Mouse (Mus musculus) MN1 (cell line): ENCODE results near the gene Cul7.

Experiments
- DNase-seq: peaks from one replicate; pipeline ENCODE4 v3.0.0-alpha.2; 2016; ENCODE audit warnings: low spot score

Gene Cul7

DNA sequence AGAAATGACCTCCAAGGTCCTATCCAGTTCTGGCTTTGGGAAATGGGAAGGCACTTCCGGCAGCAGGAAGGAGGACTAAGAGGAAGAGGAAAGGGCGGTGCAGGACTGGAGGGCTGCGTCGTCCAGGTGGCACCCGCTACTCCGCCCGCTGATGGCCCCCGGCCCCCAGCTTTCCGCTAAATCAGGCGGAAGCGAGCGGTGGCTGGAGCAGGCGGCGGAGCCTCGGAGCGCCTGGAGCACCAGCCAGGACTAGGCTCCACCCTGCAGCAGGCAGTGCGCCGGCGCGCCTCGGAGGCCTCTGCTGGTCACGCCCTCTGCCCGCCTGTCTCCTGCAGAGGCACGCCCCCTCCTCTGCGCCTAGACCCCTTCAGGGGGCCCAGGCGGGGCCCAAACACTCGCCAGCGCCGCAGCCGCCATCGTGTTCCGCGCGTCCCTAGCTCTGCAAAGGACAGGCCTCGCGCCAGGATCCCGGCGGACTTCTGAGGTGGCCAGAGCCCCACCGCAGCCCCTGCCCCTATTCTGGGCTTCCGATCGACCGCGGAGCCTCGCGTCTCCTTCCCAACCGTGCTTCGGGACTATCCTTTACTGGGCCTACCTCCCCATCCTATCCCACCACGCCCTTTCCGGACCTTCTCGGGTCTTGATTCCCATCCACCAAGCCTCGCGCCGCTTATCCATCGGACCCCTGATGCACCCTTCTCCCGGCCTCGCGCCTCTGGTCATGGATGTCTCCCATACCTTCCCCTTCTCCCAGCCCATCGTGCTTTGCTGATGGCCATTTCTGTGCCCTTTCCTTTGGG is at the start of gene Cul7:
Gene Cul7, plus strand, starts transcription at position 106 of the 800 bp plus-strand sequence.
- peak; percentile 95 for DNase-seq

DNA sequence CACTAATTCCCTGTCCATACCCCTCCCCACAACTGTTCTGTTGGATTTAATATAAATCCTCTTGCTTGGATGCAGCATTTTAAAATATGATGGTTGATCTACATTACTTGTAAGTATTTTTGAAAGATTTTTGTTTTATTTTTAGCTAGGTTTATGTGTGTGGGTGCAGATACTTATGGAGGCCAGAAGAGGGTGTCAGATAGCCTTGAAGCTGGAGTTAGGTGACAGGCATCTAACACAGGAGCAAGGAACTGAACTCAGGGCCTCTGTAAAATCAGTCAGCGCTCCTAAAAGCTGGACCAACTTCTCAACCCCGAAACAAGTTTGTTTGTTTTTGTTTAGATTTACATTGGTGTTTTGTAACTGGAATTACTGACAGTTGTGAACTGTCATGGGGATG is 49.6 kb upstream of the Cul7 start:
- no peak for DNase-seq

DNA sequence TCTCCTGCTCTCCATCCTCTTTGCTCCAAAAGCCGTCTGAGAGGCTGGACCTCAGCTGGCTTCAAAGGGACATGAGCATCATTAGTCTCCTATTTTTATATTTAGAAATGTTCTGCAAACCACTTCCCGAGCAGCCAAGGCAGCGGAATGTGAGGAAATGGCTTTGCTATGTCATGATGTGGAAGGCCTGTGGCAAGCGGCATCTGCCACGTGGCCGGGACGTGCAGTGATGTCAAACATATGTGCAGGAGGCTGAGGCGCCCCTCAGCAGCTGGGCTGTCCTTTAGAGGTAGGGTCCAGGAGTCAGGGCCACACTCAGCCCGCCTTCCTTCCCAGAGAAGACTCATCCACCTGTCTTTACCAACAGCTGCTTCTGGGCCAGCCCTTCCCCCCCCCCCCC is 47.9 kb upstream of the Cul7 start:
- DNase-seq: no peak

DNA sequence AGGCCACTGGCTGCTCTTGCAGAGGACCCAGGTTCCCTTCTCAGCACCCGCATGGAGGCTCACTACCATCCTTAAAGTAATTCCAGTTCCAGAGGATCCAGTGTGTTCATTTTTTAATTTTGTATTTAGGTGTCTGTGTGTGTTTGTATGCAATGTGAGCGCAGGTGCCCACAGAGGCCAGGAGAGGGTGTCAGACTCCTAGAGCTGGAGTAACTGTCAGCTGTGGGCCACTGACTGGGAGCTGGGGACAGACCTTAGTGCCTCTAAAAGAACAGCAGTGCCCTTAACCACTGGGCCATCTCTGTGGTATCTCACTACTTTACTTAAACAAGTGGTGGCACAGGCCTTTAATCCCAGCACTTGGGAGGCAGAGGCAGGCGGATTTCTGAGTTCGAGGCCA is 46.9 kb upstream of the Cul7 start:
- DNase-seq: no peak

DNA sequence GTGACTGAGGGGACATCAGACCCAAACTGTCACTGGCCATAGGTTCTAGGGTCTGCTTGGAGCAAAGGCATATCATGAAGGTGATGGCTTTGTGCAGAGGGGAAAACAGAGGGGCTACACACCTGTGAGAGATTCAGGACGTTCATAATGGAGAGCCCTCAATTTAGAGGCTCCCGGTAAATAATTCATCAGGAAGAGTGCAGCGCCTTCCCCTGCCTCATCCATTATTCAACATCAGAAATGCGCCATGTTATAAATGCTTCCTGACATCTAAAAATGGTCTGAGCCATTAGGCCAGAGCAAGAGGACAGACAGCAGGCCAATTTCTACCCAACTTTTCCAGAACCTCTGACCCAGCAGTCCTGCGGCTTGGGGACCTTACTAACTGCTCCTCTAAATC is 45.0 kb upstream of the Cul7 start:
- DNase-seq: no peak

DNA sequence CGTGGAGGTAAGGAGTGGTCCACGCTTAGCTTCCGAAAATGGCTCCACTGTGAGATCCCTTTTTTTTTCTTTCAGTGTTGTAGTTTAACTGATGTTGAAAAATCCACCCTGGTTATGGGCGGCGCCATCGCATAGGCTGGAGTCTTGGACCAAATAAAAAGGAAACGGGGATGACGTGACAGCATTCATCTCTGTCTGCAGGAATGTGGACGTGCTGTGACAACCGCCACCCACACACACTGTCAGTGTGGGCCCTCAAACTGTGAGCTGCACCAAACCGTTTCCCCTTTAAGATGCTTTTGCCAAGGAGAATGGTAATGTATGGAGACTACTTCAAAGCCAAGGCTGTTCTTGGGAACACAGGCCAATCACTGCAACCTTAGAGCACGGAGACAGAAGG is 44.1 kb upstream of the Cul7 start:
- DNase-seq: no peak

DNA sequence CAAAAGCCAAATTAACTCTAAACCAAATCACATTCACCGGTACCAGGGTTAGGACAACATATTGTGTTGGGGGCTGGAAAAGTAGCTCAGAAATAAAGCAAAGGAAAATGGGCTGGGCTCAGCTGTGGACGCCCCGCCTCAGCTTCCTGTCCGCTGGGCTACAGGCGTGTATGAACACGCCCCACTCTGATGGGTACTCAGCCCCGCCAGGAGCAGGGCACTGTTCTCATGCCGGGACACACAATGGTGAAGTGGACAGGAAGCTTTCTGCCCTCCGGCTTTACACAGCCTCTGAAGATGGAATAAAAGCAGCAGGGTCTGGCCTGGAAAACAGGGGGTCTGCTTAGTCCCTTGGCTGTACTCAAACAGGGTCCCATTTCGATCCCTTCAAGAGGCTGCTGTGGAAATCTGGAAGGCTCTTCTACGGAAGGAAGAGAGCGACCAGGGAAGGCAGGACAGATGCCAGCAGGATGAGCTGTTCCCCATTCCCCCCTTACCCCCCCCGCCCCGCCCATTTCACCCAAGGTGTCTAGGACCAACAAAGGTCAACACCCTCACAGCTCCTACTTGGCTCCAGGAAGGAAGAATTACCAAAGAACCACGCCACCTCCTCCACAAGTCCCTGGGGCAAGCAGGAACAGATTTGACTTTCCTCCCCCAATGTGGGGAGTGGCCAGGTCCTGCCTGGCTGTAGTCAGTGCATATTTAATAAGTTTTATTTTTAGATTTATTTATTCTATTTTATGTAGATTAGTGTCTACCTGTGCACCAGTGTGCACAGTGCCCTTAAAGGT is 40.2 kb upstream of the Cul7 start:
- no peak for DNase-seq

DNA sequence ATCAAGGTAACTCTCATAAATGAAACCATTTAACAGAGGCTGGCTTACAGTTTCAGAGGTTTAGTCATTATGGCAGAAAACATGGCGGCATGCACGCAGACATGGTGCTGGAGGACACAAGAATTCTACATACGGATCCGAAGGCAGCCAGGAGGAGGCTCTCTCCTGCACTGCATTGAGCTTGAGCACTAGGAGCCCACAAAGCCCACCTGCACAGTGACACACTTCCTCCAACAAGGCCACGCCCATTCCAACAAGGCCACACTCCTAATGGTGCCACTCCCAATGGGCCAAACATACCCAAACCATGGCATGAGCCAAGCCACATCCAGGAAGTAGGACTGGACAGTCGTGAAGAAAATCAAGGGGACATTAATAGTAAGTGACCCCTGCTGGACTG is 38.8 kb upstream of the Cul7 start:
- DNase-seq: no peak

DNA sequence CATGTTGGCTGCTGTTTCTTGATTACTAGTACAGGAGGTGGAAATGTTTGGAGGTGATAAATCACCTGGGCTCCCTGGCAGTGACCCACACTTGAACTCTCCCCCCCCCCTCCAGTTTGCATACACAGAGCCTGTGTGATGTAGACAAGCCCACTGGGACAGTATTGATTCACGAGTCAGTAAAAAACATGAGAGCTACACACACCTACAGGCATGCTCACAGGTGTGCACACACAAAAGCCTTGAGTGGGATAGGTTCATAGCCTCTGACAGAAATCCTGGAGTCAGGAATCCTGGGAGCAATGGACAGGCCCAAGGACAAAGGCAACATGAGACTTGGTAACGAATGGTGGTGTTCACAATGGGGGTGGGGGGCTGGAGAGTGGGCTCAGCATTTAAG is 37.9 kb upstream of the Cul7 start:
- DNase-seq: no peak

DNA sequence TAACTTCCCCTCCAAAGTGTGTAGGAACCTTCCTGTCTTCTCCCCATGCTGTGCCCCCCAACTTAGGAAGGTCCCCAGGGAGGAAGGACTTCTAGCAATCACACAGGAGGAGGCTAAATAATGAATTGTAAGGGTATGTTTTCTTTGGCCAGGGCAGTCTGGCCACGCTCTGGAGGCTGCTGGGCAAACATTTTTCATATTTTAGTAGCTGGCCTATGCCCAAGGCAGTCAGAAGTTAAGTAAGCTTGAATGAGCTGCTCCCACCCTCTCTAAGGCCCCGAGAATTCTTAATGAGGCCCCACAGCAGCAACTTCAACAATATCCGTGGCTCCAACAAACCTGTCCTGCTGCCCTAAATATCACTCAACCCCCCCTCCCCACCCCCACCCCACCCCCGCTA is 37.3 kb upstream of the Cul7 start:
- no peak for DNase-seq

DNA sequence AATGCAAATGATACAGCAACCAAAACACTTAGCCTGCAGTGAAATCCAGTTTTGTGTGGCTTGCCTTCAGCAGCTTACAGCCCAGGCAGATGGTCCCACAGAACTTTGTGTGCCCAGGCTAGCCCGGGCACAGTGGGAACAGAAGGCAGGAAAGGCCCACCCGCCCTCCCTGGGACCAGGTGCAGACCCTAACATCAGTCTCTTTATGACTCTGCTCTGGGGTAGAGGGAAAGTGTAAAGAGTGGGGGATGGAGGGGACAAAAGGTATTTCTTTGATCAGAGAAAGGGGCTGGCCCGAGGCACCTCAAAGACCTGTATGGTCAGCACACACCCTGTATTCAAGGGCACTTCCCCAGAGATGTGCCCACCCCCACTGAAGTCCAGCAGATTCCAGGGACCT is 36.9 kb upstream of the Cul7 start:
- DNase-seq: no peak

DNA sequence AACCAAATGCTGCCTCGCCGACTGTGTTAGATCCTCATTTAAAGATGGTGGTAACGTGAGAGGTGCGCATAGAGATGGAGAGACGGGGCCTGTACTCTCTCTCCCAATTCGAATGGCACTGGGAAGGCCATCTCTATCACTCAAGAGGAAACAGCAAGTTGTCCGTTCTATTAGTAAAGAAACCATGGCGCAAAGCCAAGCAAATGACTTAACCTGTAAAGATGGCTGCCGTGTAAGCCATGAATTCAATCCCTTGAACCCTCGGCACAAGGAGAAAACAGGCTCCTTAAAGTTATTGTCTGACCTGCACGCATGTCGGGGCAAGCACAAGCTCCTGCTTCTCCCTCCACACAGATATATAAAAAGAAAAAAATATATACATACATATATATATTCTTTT is 32.3 kb upstream of the Cul7 start:
- no peak for DNase-seq

DNA sequence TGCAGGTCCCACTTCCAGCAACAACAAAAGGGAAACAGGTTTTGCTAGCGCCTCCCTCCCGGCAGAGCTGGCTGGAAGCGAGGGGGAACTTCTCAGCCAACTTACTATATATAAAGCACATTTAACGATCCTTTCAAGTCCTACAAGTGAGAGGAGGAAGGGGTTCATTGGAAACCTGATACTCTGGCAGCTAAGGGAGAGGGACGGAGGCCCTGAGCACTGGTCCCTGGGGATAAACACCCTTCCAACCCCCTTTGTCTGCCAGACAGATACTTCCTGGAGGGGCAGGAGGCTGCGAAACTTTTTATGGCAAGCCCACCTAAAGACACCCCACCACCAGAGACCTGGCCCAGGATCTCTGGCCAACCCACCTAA is 31.8 kb upstream of the Cul7 start:
- DNase-seq: no peak

DNA sequence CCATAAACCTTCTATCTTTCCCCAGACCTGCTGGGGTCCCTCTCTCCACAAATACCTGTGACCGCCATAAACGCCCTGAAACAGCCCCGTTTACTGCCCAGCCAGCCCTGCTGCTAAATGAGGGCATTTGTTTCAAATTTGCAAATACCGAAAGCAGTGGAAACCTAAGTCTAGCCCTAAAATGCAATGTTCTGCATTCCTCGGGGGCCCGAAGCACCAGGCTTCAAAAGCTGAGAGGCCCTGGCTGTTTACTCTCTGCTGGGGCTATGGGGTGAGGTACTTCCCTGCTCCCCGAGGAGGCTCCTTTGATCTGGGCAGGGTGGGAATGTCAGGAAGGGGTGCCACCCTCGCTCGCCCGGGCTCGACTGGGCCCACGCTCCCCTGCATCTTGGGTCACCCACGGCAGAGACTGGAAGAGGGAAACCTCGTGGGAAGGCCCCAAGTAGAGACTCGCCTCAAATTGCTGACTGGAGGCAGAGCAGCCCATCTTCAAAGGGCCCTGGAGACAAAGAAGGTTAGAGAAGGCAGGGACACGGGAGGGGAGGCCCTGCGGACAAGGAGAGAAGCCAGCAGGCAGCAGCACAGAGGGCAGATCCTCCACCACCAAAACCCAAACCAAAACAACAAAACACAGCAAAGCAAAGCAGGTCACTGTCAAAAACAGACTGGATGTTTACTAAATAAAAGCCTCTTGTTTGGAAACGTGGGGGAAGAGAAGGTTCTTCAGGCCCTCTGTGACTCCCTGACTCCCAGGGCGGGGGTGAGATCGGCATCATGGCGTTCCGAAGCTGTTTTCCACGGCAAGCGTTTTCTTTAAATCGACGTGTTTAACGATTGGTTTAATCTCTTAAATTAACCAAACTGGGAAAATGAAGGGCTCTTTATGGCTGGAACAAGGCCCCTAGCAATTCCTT is 31.1 kb upstream of the Cul7 start:
- no peak for DNase-seq

DNA sequence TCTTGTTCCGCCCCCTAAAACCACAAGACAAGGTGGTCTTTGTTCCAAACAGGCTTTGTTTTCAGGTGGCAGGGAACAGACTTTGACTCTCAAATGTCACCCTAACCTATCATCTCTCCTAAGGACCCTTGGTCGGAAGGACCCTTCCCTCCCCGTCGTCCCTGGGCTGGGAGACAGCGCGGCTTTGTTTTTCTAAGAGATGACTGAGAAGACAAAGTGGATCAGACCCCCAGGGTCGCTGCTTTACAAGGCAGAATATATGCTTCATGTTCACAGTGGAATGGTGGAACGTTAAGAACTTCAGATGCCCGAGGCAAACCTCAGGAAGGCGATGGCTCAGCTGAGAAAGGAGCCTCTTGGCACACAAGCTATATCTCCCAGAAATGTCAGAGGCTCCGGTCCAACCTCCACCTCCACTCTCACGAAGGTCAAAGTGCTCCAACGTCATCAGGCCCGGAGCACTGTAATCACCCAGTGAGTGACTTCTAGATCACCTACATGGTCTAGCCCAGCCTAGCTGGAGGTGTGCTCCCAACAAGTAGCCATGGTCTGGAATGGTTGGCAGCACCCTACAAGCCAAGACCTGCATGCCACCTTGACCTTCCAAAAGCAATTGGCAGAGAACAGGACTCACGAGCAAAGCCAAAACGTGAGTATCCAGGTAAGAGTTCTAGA is 30.3 kb upstream of the Cul7 start:
- no peak for DNase-seq

DNA sequence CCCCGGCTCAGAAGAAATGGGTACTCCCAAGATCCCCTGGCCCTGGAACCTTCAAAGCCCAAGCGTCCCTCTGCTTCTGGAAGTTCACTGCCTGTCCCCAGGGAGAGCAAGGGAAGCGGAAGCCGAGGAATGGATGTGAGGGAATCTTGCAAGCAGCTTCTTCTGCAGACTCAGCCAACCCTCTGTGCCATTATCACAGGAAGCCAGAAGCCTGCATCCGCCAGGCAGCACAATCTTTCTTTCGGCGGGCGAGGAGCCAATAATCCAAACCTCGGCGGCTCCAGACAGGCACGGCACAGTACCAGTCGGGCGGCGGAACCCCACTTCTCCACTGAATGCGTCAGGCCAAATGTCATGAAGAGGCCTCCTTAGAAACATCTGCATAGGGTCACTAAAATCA is 28.8 kb upstream of the Cul7 start:
- peak; percentile 70 for DNase-seq

DNA sequence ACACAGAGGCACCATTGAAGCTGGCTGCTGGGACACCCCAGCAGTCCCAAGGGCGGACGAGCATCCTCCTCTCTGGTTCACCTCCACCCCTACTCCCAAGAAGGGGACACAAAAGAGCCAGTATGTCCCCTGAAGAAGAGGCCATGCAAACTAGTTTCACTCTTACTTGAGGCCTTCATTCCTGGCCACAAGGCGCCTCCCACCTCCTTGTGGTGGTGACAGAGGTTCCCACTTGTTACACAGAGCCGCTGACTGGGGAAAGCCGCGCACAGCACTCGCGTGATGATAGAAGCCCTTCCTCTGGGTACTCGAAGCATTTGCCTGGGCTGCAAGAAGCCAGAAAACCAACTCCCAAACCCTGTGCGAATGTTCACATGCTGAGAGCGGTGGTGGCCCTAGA is 27.9 kb upstream of the Cul7 start:
- no peak for DNase-seq

DNA sequence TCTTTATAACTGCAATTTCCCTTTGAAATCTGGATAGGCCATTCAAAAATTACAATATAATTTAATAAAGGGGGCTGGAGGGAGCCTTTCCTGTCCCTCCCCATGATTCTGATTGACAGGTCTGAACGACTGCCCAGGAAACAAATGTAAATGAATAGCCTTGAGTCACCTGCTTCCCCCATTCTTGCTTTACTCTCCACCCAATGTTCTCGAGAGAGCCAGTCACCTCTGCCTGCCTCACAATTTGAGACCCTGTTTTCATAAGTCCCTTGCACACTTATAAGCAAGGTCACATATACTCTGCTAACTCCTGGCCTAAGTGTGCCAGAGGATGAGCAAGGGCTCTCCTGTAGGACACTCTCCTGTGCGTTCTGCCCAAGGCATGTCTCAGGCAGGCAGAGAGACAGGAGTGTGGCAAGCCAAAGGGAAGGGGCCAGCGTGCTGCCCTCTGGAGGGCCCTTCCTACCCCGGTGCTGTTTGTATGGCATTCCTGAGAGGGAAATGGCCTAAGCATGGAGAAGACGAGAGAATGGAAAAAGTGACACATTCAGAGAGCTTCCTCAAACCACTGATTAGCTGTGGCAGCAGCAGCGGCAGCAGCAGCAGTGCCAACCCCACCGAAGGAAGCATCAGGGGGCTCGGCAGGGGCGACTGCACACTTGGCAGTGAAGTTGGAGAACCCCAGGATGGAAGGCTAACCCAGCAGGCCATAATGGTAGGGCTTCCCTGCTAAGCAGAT is 26.1 kb upstream of the Cul7 start:
- DNase-seq: no peak

DNA sequence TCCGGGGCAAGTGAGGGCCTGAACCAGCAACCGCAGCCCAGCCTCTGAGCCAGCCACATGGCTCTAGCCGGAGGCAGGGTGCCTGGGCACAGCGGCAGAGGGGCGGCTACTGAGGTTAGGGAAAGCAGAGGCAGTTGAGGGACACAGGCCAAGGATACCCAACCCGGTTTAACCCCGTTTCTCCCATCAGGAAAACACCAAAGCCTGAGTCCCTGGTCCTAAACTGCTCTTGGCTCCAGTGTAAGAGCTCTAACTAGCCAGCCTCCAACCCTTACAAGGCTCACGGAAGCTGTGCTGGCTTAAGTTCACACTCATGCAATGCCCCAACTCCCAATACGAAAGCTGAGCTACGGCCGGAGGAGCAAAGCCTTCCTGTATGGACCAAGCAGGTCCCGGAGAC is 25.5 kb upstream of the Cul7 start:
- no peak for DNase-seq

DNA sequence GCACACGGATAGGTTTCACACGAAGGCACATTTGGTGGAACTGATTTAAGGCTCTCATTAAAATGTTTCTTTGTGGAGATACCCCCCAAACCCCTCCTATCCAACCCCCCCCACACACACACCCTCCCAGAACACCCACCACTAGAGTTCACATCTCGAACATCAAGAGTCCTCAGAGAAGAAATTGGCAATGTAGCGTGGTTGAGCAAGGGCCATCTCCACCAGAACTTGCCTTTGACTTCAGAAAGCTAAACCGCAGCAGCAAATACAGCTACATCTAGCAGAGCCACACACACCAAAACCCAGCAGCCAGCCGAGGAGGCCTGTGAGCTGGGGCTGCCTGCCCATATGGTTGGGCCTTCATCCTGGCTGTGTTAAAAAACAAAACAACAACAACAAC is 22.7 kb upstream of the Cul7 start:
- no peak for DNase-seq

DNA sequence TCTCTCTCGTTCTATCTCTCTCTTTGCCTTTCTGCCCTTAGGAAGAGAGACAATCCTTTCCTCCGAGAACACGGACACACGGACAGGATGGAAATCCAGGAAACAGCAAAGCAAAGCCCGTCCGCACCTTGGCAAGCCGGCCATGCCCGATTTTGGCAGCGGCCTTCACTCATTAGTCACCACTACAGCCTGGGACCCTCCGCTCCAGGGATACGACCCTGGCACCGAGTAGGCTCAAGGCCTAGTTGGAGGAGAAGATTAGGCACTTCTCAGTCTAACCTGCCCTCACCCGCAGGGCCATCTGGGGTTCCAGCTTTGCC is 21.7 kb upstream of the Cul7 start:
- DNase-seq: peak; percentile 61
